Mouse (Mus musculus): ENCODE data around the gene Cmtm4.
A peak's percentile ranks its signal among the peaks of the same experiment; 100 is the strongest.

DNA sequence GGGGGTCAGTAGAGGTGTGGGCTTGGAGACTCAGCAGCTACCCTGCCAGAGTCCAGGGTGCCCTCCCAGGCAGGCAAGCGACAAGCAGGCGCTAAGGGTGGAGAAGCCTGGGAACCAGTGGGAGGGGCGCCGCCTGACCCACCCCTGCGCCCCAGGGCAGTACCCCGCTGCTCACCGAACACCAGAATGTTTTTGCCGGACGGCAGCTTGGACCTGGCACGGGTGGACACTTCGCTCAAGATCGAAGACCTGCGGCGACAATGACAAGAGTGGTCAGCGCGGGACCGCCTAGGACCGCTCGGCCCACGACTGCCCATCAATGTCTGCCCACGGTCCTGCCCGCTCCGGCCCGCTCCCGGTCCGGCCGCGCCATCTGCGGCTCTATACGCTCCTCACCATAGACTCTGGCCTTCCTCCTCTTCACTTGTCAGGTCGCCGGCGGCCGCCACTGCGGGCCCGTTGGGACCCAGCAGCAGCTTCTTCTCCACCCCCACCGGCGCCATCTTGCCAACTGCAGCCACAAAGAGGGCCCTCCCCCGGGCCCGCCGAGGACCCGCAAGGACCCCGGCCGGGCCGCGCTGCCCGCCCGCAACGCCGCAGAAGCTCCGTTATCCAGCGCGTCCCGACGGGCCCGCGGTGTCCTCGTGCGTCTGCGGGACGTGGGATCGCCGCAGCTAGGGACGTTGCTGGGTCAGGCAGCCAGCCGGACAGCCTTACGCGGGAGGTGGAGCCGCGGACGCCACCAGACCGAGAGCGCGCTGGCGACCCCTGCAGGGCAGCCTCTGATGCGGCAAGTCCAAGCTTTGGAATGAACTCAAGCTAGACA lies 46.9 kb upstream of the Cmtm4 start, which contains the start of gene Dync1li2:
- TF ChIP-seq CTCF (IDR thresholded peaks at IDR 0.05; ENCODE audit: low read depth, low read length) (peak; percentile 53), GATA2 (IDR thresholded peaks at IDR 0.05; ENCODE audit: borderline replicate concordance, low read depth, low read length) (no peak), GATA1 (IDR thresholded peaks at IDR 0.05; ENCODE audit: borderline replicate concordance, low read length) (no peak)

Data from G1E (cell line).